Mouse (Mus musculus) lung, embryonic 14.5 days (tissue): ENCODE measurements at regions not wholly inside any gene's neighbourhood (a gene's known extent, or its start where the extent isn't known, plus 50 kb on each side); places are given as distances from the start of the nearest gene placed in this dataset.

Source experiments
- ATAC-seq: fragments of 200-750 bp; cut with Nextera tagmentation; 2 replicates; pipeline ENCODE4 v1.8.0; 2017; ENCODE audit warnings: mild to moderate bottlenecking, moderate TSS enrichment, moderate library complexity; ENCODE audit not compliant: insufficient read depth
- DNase-seq: peaks from one replicate; pipeline ENCODE4 v3.0.0-alpha.2; 2015
- H3K27ac ChIP-seq: fragments of 300-500 bp; sonication (generic); 2 replicates; pipeline ENCODE4 v1.5.1; 2014; ENCODE audit warnings: low read depth, mild to moderate bottlenecking, moderate library complexity
- H3K27me3 ChIP-seq: fragments of 300-500 bp; sonication (generic); 2 replicates; pipeline ENCODE4 v1.6.1; 2014; ENCODE audit warnings: low read length, control low read depth; ENCODE audit not compliant: insufficient read depth
- H3K36me3 ChIP-seq: fragments of 300-500 bp; sonication (generic); 2 replicates; pipeline ENCODE4 v1.6.1; 2014; ENCODE audit warnings: control low read depth; ENCODE audit not compliant: insufficient read depth
- H3K4me1 ChIP-seq: fragments of 300-500 bp; sonication (generic); 2 replicates; pipeline ENCODE4 v1.6.1; 2014; ENCODE audit warnings: antibody characterized with exemption, control low read depth; ENCODE audit not compliant: insufficient read depth
- H3K4me2 ChIP-seq: fragments of 300-500 bp; sonication (generic); 2 replicates; pipeline ENCODE4 v1.6.1; 2014; ENCODE audit warnings: mild to moderate bottlenecking
- H3K4me3 ChIP-seq: fragments of 300-500 bp; sonication (generic); 2 replicates; pipeline ENCODE4 v1.5.1; 2014; ENCODE audit warnings: low read depth, low read length
- H3K9ac ChIP-seq: fragments of 300-500 bp; sonication (generic); 2 replicates; pipeline ENCODE4 v1.6.1; 2014
- H3K9me3 ChIP-seq: fragments of 300-500 bp; sonication (generic); 2 replicates; pipeline ENCODE4 v1.6.1; 2016; ENCODE audit warnings: low read depth, low read length, control low read depth
- CTCF ChIP-seq: IDR thresholded peaks from 2 replicates; pipeline ENCODE4 v1.5.1; 2016; ENCODE audit warnings: antibody characterized with exemption, low read depth
- WGBS: fragments of 180-500 bp; shearing (Covaris S2); extraction: QIAGEN DNeasy Blood & Tissue Kit; methylation state at CpG from one replicate; pipeline ENCODE4 v1.1.7; 2014; 5-methylcytosine and 5-hydroxymethylcytosine counted together

GRCm38 (mm10) chr3:52815497-52815896 lies 201.5 kb downstream of the Cog6 start:
- H3K9me3 ChIP-seq = no peaks in the 10 kb centered on the region
- H3K9ac ChIP-seq = no peak overlapping the region
- no peaks in the 10 kb centered on the region for H3K4me1 ChIP-seq
- H3K36me3 ChIP-seq = no peaks in the 10 kb centered on the region
- WGBS = 73% methylated on average over 7 of the region's 7 CpGs
- DNase-seq (no peak), ATAC-seq (no peak)
- no peak overlapping the region for H3K4me2 ChIP-seq
- no peak overlapping the region for H3K4me3 ChIP-seq
- no peak for TF ChIP-seq CTCF
- H3K27me3 ChIP-seq = no peaks in the 10 kb centered on the region
- no peak overlapping the region for H3K27ac ChIP-seq

- no peak overlapping the region for H3K4me3 ChIP-seq
- no peak for DNase-seq
- H3K9ac ChIP-seq = no peak overlapping the region
- TF ChIP-seq CTCF = no peak
- H3K4me2 ChIP-seq = no peak overlapping the region
- ATAC-seq = no peak
- no peak overlapping the region for H3K27ac ChIP-seq
- no peaks in the 10 kb centered on the region for H3K9me3 ChIP-seq
- no peaks in the 10 kb centered on the region for H3K27me3 ChIP-seq
- WGBS = 59% methylated on average over 5 of the region's 5 CpGs
- no peaks in the 10 kb centered on the region for H3K4me1 ChIP-seq
- no peaks in the 10 kb centered on the region for H3K36me3 ChIP-seq
Observed at GRCm38 (mm10) chr3:52802324-52802723, 214.7 kb downstream of the Cog6 start.

- TF ChIP-seq CTCF = no peak
- ATAC-seq (no peak), DNase-seq (no peak)
- Histone ChIP-seq H3K36me3 (no peaks in the 10 kb centered on the region), H3K4me3 (no peak overlapping the region), H3K27me3 (no peaks in the 10 kb centered on the region), H3K4me2 (no peak overlapping the region), H3K4me1 (no peaks in the 10 kb centered on the region), H3K27ac (no peak overlapping the region), H3K9me3 (no peaks in the 10 kb centered on the region), H3K9ac (no peak overlapping the region)
- whole genome bisulfite sequencing = 85% methylated on average over 5 of the region's 5 CpGs
Observed at GRCm38 (mm10) chr3:52801446-52801845, 215.6 kb downstream of the Cog6 start.

- Histone ChIP-seq H3K27ac (no peak overlapping the region), H3K4me1 (no peaks in the 10 kb centered on the region), H3K9me3 (no peaks in the 10 kb centered on the region), H3K9ac (no peak overlapping the region), H3K36me3 (no peaks in the 10 kb centered on the region), H3K4me3 (no peak overlapping the region), H3K4me2 (no peak overlapping the region), H3K27me3 (no peaks in the 10 kb centered on the region)
- no peak for DNase-seq
- WGBS = 79% methylated on average over 3 of the region's 3 CpGs
- ATAC-seq = no peak
- TF ChIP-seq CTCF = no peak
Observed at GRCm38 (mm10) chr3:52800673-52801072, 216.4 kb downstream of the Cog6 start.

GRCm38 (mm10) chr3:52797801-52798200 lies 219.2 kb downstream of the Cog6 start:
- Histone ChIP-seq H3K9me3 (no peaks in the 10 kb centered on the region), H3K4me3 (no peak overlapping the region), H3K4me1 (no peaks in the 10 kb centered on the region), H3K27ac (no peak overlapping the region), H3K27me3 (no peaks in the 10 kb centered on the region), H3K9ac (no peak overlapping the region), H3K4me2 (no peak overlapping the region), H3K36me3 (no peaks in the 10 kb centered on the region)
- DNase-seq (no peak), ATAC-seq (no peak)
- WGBS = 25% methylated on average over 6 of the region's 6 CpGs
- TF ChIP-seq CTCF = no peak

DNA sequence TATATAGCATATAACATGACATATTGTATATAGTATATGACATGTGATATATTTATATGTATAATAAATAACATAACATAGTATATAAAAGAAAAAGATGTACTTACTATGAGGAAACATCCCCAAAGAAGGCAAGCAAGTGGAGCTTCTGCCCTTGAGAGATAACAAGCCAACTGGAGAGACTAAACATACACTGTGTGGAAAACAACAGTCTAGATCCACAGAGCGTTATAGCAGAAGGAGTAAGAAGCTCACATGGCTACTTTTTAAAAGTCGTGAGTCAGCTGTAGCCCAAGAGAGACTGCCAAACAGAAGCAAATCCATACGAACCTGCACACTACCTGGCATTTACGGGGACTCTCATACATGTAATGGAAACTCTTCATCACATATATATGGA lies 219.9 kb downstream of the Cog6 start:
- no peak overlapping the region for H3K9ac ChIP-seq
- no peak for TF ChIP-seq CTCF
- DNase-seq (no peak), ATAC-seq (no peak)
- no peaks in the 10 kb centered on the region for H3K27me3 ChIP-seq
- WGBS = 75% methylated on average over 4 of the region's 4 CpGs
- no peaks in the 10 kb centered on the region for H3K4me1 ChIP-seq
- H3K4me3 ChIP-seq = no peak overlapping the region
- H3K27ac ChIP-seq = no peak overlapping the region
- H3K36me3 ChIP-seq = no peaks in the 10 kb centered on the region
- H3K9me3 ChIP-seq = no peaks in the 10 kb centered on the region
- H3K4me2 ChIP-seq = no peak overlapping the region

- Histone ChIP-seq H3K9me3 (no peaks in the 10 kb centered on the region), H3K36me3 (no peaks in the 10 kb centered on the region), H3K9ac (no peak overlapping the region), H3K4me1 (no peaks in the 10 kb centered on the region), H3K27me3 (no peaks in the 10 kb centered on the region), H3K4me2 (no peak overlapping the region), H3K27ac (no peak overlapping the region), H3K4me3 (no peak overlapping the region)
- WGBS = 69% methylated on average over 3 of the region's 3 CpGs
- DNase-seq (no peak), ATAC-seq (no peak)
- TF ChIP-seq CTCF = no peak
Observed at GRCm38 (mm10) chr3:52794218-52794617, 222.8 kb downstream of the Cog6 start.

GRCm38 (mm10) chr3:52792801-52793200 lies 224.2 kb downstream of the Cog6 start:
- Histone ChIP-seq H3K27me3 (no peaks in the 10 kb centered on the region), H3K4me3 (no peak overlapping the region), H3K4me2 (no peak overlapping the region), H3K4me1 (no peaks in the 10 kb centered on the region), H3K9me3 (no peaks in the 10 kb centered on the region), H3K9ac (no peak overlapping the region), H3K36me3 (no peaks in the 10 kb centered on the region), H3K27ac (no peak overlapping the region)
- TF ChIP-seq CTCF = no peak
- DNase-seq (no peak), ATAC-seq (no peak)
- WGBS = 83% methylated on average over 3 of the region's 3 CpGs
